Mouse (Mus musculus): ENCODE measurements at regions not wholly inside any gene's neighbourhood (a gene's known extent, or its start where the extent isn't known, plus 50 kb on each side); places are given as distances from the start of the nearest gene placed in this dataset.

DNA sequence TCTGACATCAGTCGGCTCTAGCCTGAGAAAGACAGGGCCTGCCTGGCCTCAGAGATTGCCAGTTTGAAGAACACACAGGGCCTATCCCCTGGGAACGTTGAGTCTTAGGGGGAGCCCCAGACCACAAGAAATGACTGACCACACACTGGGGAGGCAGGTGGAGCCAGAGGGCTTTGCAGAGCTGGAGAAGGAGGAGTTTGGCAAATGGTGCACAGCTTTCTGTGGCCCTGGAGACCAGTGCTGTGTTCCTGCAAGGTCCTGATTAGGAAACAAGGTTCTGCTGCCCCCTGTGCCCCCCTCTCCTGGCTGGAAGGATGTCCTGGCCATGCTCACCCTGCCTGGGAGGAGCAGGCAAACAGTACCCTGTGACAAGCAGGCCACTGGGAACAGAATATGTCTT is 82.2 kb upstream of the 1600014C23Rik start:
- TF ChIP-seq POLR2A (IDR thresholded peaks at IDR 0.05; ENCODE audit: control insufficient read depth in 1 of 2, insufficient read depth in 1 of 2, low read depth in 1 of 2, low read length in 2 of 2, poor library complexity in 1 of 2): no peak
- TF ChIP-seq CTCF (IDR thresholded peaks at IDR 0.05 in 2 of 3, conservative IDR thresholded peaks at IDR 0.05 in 1 of 3; ENCODE audit: control insufficient read depth in 1 of 3, insufficient read depth in 1 of 3, low read depth in 2 of 3, low read length in 3 of 3, poor library complexity in 1 of 3, severe bottlenecking in 1 of 3): no peak
- TF ChIP-seq ZC3H11A (IDR thresholded peaks at IDR 0.05; ENCODE audit: low read depth, low read length): no peak
- no peak for TF ChIP-seq MXI1 (IDR thresholded peaks at IDR 0.05; ENCODE audit: low read depth, low read length)
- TF ChIP-seq BHLHE40 (IDR thresholded peaks at IDR 0.05; ENCODE audit: borderline replicate concordance, low read depth, low read length): no peak
- no peak for TF ChIP-seq EP300 (IDR thresholded peaks at IDR 0.05; ENCODE audit: low read depth in 1 of 2, low read length in 2 of 2)
- no peak for TF ChIP-seq RCOR1 (IDR thresholded peaks at IDR 0.05; ENCODE audit: low read depth, low read length)
- TF ChIP-seq POLR2AphosphoS5 (IDR thresholded peaks at IDR 0.05; ENCODE audit: borderline replicate concordance, low read depth, low read length): no peak
- TF ChIP-seq UBTF (IDR thresholded peaks at IDR 0.05; ENCODE audit: borderline replicate concordance, insufficient read depth, low read depth, low read length): no peak
- no peak for TF ChIP-seq POLR2AphosphoS2 (IDR thresholded peaks at IDR 0.05; ENCODE audit: low read length)
- no peak for TF ChIP-seq USF1 (IDR thresholded peaks at IDR 0.05; ENCODE audit: low read depth, low read length)
- TF ChIP-seq NELFE (IDR thresholded peaks at IDR 0.05; ENCODE audit: low read depth, low read length): no peak
- TF ChIP-seq TBP (IDR thresholded peaks at IDR 0.05; ENCODE audit: low read depth, low read length): no peak
